Mouse (Mus musculus) gastrocnemius, adult 8-10 months (tissue): ENCODE measurements around the gene Arrdc1. TPM values are rescaled to one million over a fixed set of nuclear protein-coding genes. Genes with fewer than 3 reads are reported as not detected.

Source experiments
- microRNA-seq: library from miRNA; unstranded; fragments of <30 nt; microRNA quantifications from one replicate; pipeline ENCODE4 v1.2.0, GENCODE M21; 2022
- total RNA-seq, 4 experiments: library from RNA; stranded (reverse); gene quantifications; 2 replicates each; pipeline ENCODE4 v1.2.4; 2022

The Arrdc1 gene
- total RNA-seq, 4 experiments from 2014 or later: 1.2 to 3.3 (median 2.2) TPM

Small RNA genes within 50 kb of the gene (microRNA-seq; reads per million reads assigned to microRNA genes)
- gene Gm22875: not detected

Other genes starting within 250 kb of the Arrdc1 start
- gene Cacna1b, start 172.1 kb downstream of the Arrdc1 start, total RNA-seq: not detected
- gene Ehmt1, start 15.6 kb downstream of the Arrdc1 start, total RNA-seq: 10 to 100 TPM; 17.6 to 24.3 (median 22.1) TPM
- gene Zmynd19, start 14.5 kb upstream of the Arrdc1 start, total RNA-seq: 10 to 100 TPM; 19.9 to 24.0 (median 23.1) TPM
- gene Dph7, start 27.1 kb upstream of the Arrdc1 start, total RNA-seq: 1 to 10 TPM; 3.8 to 4.3 (median 4.2) TPM
- gene Mrpl41, start 39.8 kb upstream of the Arrdc1 start, total RNA-seq: 10 to 100 TPM; 33.0 to 39.9 (median 34.9) TPM
- 10 to 100 TPM; 32.8 to 48.4 (median 40.4) TPM for gene Pnpla7, start 40.8 kb upstream of the Arrdc1 start, total RNA-seq
- gene Nsmf, start 119.1 kb upstream of the Arrdc1 start, total RNA-seq: 1 to 10 TPM; 5.6 to 8.4 (median 7.2) TPM
- not detected for gene Entpd8, start 145.1 kb upstream of the Arrdc1 start, total RNA-seq
- not detected for gene Noxa1, start 159.9 kb upstream of the Arrdc1 start, total RNA-seq
- 1 to 10 TPM; 3.0 to 7.1 (median 5.9) TPM for gene Nrarp, start 245.5 kb upstream of the Arrdc1 start, total RNA-seq